Mouse (Mus musculus) midbrain, embryonic 14.5 days (tissue): ENCODE measurements around the gene Cep164. TPM values are rescaled to one million over a fixed set of nuclear protein-coding genes. Genes with fewer than 3 reads are reported as not detected.

Experiments used
- ATAC-seq: fragments of 200-750 bp; cut with Nextera tagmentation; 2 replicates; pipeline ENCODE4 v1.8.0; 2017; ENCODE audit warnings: moderate number of reproducible peaks, moderate library complexity; ENCODE audit not compliant: low FRiP score, low TSS enrichment
- DNase-seq: peaks from one replicate; pipeline ENCODE4 v3.0.0-alpha.2; 2015
- H3K27ac ChIP-seq: fragments of 300-500 bp; sonication (generic); replicated peaks from 2 replicates; pipeline ENCODE4 v1.5.1; 2014; ENCODE audit warnings: mild to moderate bottlenecking, low read depth, low read length, moderate library complexity
- H3K27me3 ChIP-seq: fragments of 300-500 bp; sonication (generic); 2 replicates; pipeline ENCODE4 v1.6.1; 2014; ENCODE audit warnings: low read length, control low read depth, mixed read lengths; ENCODE audit not compliant: control insufficient read depth, insufficient read depth
- H3K36me3 ChIP-seq: fragments of 300-500 bp; sonication (generic); 2 replicates; pipeline ENCODE4 v1.6.1; 2014; ENCODE audit warnings: low read length, control low read depth; ENCODE audit not compliant: control insufficient read depth, insufficient read depth
- H3K4me1 ChIP-seq: fragments of 300-500 bp; sonication (generic); 2 replicates; pipeline ENCODE4 v1.6.1; 2014; ENCODE audit warnings: mild to moderate bottlenecking, antibody characterized with exemption, low read length, control low read depth; ENCODE audit not compliant: control insufficient read depth, insufficient read depth
- H3K4me2 ChIP-seq: fragments of 300-500 bp; sonication (generic); 2 replicates; pipeline ENCODE4 v1.6.1; 2014; ENCODE audit warnings: mild to moderate bottlenecking, low read length, moderate library complexity
- H3K4me3 ChIP-seq: fragments of 300-500 bp; sonication (generic); replicated peaks from 2 replicates; pipeline ENCODE4 v1.5.1; 2014; ENCODE audit warnings: low read depth, low read length
- H3K9ac ChIP-seq: fragments of 300-500 bp; sonication (generic); replicated peaks from 2 replicates; pipeline ENCODE4 v1.6.1; 2014; ENCODE audit warnings: mild to moderate bottlenecking, low read length, moderate library complexity
- H3K9me3 ChIP-seq: fragments of 300-500 bp; sonication (generic); 2 replicates; pipeline ENCODE4 v1.6.1; 2016; ENCODE audit warnings: low read length, control low read depth, mixed read lengths; ENCODE audit not compliant: control insufficient read depth
- WGBS: fragments of 180-500 bp; shearing (Covaris S2); extraction: QIAGEN DNeasy Blood & Tissue Kit; methylation state at CpG from one replicate; pipeline ENCODE4 v1.1.7; 2014; 5-methylcytosine and 5-hydroxymethylcytosine counted together
- polyA plus RNA-seq: library from polyadenylated mRNA; unstranded; fragments of >200 nt; fragmentation: Nextera tagmentation; extraction: Ambion mirVana; gene quantifications from 2 replicates; pipeline ENCODE4 v1.2.1, GENCODE M21; 2014

Gene Cep164
- polyA plus RNA-seq, 1 experiment from 2014 or later, result 13.0 TPM

- peak overlapping the region; percentile 89 for H3K4me2 ChIP-seq
- H3K36me3 ChIP-seq, result no peaks in the 10 kb centered on the region
- H3K9ac ChIP-seq, result no peak overlapping the region
- H3K4me3 ChIP-seq, result peak overlapping the region; percentile 68
- no peaks in the 10 kb centered on the region for H3K27me3 ChIP-seq
- peaks cover 5% of the 10 kb centered on the region; the same call in 1 of the 2 replicates for H3K4me1 ChIP-seq
- DNase-seq, result peak; percentile 93
- 25% methylated on average over 10 of the region's 10 CpGs for WGBS
- H3K9me3 ChIP-seq, result peaks cover 3% of the 10 kb centered on the region; the same call in 1 of the 2 replicates
- ATAC-seq, result no peak
- no peak overlapping the region for H3K27ac ChIP-seq
Observed at GRCm38 (mm10) chr9:45829107-45829506, 616 bp upstream of the Cep164 start.

- WGBS, result 6% methylated on average over 23 of the region's 23 CpGs
- DNase-seq, result no peak
Observed at GRCm38 (mm10) chr9:45827663-45828290, 714 bp downstream of the Cep164 start.

GRCm38 (mm10) chr9:45818406-45819011 is 10.0 kb downstream of the Cep164 start:
- no peak overlapping the region for H3K4me2 ChIP-seq
- 92% methylated on average over 9 of the region's 9 CpGs for WGBS
- no peaks in the 10 kb centered on the region for H3K9me3 ChIP-seq
- no peak overlapping the region for H3K27ac ChIP-seq
- H3K9ac ChIP-seq, result no peak overlapping the region
- H3K36me3 ChIP-seq, result peaks cover 26% of the 10 kb centered on the region; the same call in 1 of the 2 replicates
- H3K27me3 ChIP-seq, result no peaks in the 10 kb centered on the region
- H3K4me1 ChIP-seq, result no peaks in the 10 kb centered on the region
- H3K4me3 ChIP-seq, result no peak overlapping the region
- ATAC-seq, result no peak
- DNase-seq, result no peak

More at GRCm38 (mm10) chr9:45827663-45828290, 714 bp downstream of the Cep164 start:
- H3K4me1 ChIP-seq, result peaks cover 5% of the 10 kb centered on the region; the same call in 1 of the 2 replicates
- no peaks in the 10 kb centered on the region for H3K27me3 ChIP-seq
- peak overlapping the region; percentile 68 for H3K4me3 ChIP-seq
- H3K27ac ChIP-seq, result peak overlapping the region; percentile 72
- H3K9me3 ChIP-seq, result peaks cover 3% of the 10 kb centered on the region; the same call in 1 of the 2 replicates
- H3K9ac ChIP-seq, result peak overlapping the region; percentile 66
- ATAC-seq, result no peak
- 0 out of 2 replicates have a peak, but pooled peaks cover 5% of the 10 kb centered on the region for H3K36me3 ChIP-seq
- H3K4me2 ChIP-seq, result peak overlapping the region; percentile 89

- Histone ChIP-seq H3K27me3 (no peaks in the 10 kb centered on the region), H3K27ac (no peak overlapping the region)
- 94% methylated on average over 10 of the region's 10 CpGs for WGBS
Observed at GRCm38 (mm10) chr9:45815525-45815924, 13.0 kb downstream of the Cep164 start.

GRCm38 (mm10) chr9:45815113-45815512 is 13.4 kb downstream of the Cep164 start:
- no peak overlapping the region for H3K27ac ChIP-seq
- H3K4me3 ChIP-seq, result no peak overlapping the region
- H3K9me3 ChIP-seq, result no peaks in the 10 kb centered on the region
- H3K4me2 ChIP-seq, result no peak overlapping the region
- H3K9ac ChIP-seq, result no peak overlapping the region
- no peak for ATAC-seq
- WGBS, result 85% methylated on average over 9 of the region's 9 CpGs
- no peak for DNase-seq
- no peaks in the 10 kb centered on the region for H3K4me1 ChIP-seq
- H3K27me3 ChIP-seq, result no peaks in the 10 kb centered on the region
- H3K36me3 ChIP-seq, result peaks cover 7% of the 10 kb centered on the region; the same call in 1 of the 2 replicates

More at GRCm38 (mm10) chr9:45815525-45815924, 13.0 kb downstream of the Cep164 start:
- DNase-seq, result no peak
- H3K9ac ChIP-seq, result no peak overlapping the region
- no peaks in the 10 kb centered on the region for H3K4me1 ChIP-seq
- H3K36me3 ChIP-seq, result peaks cover 9% of the 10 kb centered on the region; the same call in 1 of the 2 replicates
- H3K4me2 ChIP-seq, result no peak overlapping the region
- no peak for ATAC-seq
- H3K4me3 ChIP-seq, result no peak overlapping the region
- no peaks in the 10 kb centered on the region for H3K9me3 ChIP-seq

- H3K9ac ChIP-seq, result no peak overlapping the region
- no peak for DNase-seq
Observed at GRCm38 (mm10) chr9:45811946-45812345, 16.5 kb downstream of the Cep164 start.

GRCm38 (mm10) chr9:45807761-45808160 is 20.7 kb downstream of the Cep164 start:
- no peak overlapping the region for H3K9ac ChIP-seq
- H3K4me3 ChIP-seq, result no peak overlapping the region
- no peak for DNase-seq
- no peak overlapping the region for H3K27ac ChIP-seq
- H3K4me2 ChIP-seq, result no peak overlapping the region
- peaks cover 33% of the 10 kb centered on the region for H3K36me3 ChIP-seq
- ATAC-seq, result no peak
- WGBS, result 89% methylated on average over 8 of the region's 8 CpGs
- H3K4me1 ChIP-seq, result no peaks in the 10 kb centered on the region
- no peaks in the 10 kb centered on the region for H3K9me3 ChIP-seq
- no peaks in the 10 kb centered on the region for H3K27me3 ChIP-seq

More at GRCm38 (mm10) chr9:45811946-45812345, 16.5 kb downstream of the Cep164 start:
- 82% methylated on average over 5 of the region's 5 CpGs for WGBS
- Histone ChIP-seq H3K36me3 (peaks cover 15% of the 10 kb centered on the region), H3K4me2 (no peak overlapping the region), H3K27me3 (no peaks in the 10 kb centered on the region), H3K9me3 (no peaks in the 10 kb centered on the region), H3K27ac (no peak overlapping the region), H3K4me3 (no peak overlapping the region), H3K4me1 (no peaks in the 10 kb centered on the region)
- ATAC-seq, result no peak

- peaks cover 33% of the 10 kb centered on the region for H3K36me3 ChIP-seq
- no peak for ATAC-seq
- H3K27me3 ChIP-seq, result no peaks in the 10 kb centered on the region
- H3K4me3 ChIP-seq, result no peak overlapping the region
- no peak overlapping the region for H3K9ac ChIP-seq
- no peak for DNase-seq
- no peak overlapping the region for H3K27ac ChIP-seq
- WGBS, result 90% methylated on average over 11 of the region's 11 CpGs
- H3K9me3 ChIP-seq, result no peaks in the 10 kb centered on the region
- no peak overlapping the region for H3K4me2 ChIP-seq
- H3K4me1 ChIP-seq, result no peaks in the 10 kb centered on the region
Observed at GRCm38 (mm10) chr9:45807337-45807736, 21.2 kb downstream of the Cep164 start.
